Mouse (Mus musculus): Measurements from ENCODE around the gene Hnrnpd. TPM values are rescaled to one million over a fixed set of nuclear protein-coding genes. Genes with fewer than 3 reads are reported as not detected.
A peak's percentile ranks its signal among the peaks of the same experiment; 100 is the strongest.

The Hnrnpd gene
- total RNA-seq (2017): 104 TPM in 2 replicates

DNA sequence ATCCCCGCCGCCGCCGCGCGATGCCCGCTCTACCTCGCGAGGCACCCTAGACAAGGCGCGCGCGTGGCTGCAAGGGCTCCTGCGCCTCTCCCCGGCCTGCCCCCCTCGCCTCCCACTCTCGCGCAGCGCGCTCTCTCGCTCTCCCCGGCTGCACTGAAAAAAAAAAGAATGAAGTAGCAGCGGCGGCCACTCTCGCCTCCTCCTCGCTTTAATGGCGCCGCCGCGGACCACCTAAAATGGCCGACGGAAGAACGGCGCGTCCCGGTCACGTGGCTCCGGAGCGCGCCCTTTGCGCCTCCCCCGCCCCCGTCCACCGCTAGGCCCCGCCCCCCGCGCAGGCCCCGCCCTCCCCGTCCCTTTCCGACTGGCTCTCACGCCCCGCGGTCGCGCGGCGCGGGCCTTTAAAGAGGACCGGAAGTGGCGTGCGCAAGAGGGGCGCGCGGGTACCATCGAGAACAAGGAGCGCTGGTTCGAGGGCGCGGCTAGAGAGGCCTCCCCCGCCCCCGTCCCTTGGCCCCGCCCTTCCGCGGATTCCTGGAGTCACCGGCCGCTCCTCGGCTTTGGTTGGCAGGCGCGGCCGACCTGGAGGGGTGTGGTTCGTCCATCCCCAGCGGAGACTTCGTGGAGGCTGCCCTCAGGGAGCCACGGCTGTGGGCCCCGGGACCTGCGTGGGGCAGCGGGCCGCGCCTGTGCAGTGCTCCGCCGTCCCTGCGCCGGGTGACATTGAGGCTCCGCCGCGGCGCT is at the start of gene Hnrnpd, which contains the start of gene 4930524J08Rik:
Gene Hnrnpd, minus strand, starts transcription at position 240 of the 744 bp plus-strand sequence.
Gene 4930524J08Rik, plus strand, starts transcription at position 363 of the 744 bp plus-strand sequence.
- ATAC-seq (ENCODE audit: extremely low read depth, insufficient number of reproducible peaks, low FRiP score, poor library complexity, severe bottlenecking): peak; percentile 88

DNA sequence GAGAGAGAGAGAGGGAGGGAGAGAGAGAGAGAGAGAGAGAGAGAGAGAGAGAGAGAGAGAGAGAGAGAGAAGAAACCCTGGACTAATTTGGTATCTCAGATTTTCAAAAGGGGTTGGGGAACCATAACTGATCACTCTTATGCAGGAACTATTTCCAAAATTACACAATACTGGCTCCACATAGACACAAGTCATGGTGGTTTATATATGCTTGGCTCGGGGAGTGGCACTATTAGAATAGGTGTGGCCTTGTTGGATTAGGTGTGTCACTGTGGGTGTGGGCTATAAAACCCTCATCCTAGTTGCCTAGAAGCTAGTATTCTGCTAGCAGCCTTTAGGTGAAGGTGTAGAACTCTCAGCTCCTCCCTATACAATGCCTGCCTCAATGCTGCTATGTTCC is 46.1 kb upstream of the Hnrnpd start:
- ATAC-seq (ENCODE audit: extremely low read depth, insufficient number of reproducible peaks, low FRiP score, poor library complexity, severe bottlenecking): no peak

- ATAC-seq (ENCODE audit: extremely low read depth, insufficient number of reproducible peaks, low FRiP score, poor library complexity, severe bottlenecking): no peak
Measured at GRCm38 (mm10) chr5:100024403-100024802, 45.7 kb upstream of the Hnrnpd start.

DNA sequence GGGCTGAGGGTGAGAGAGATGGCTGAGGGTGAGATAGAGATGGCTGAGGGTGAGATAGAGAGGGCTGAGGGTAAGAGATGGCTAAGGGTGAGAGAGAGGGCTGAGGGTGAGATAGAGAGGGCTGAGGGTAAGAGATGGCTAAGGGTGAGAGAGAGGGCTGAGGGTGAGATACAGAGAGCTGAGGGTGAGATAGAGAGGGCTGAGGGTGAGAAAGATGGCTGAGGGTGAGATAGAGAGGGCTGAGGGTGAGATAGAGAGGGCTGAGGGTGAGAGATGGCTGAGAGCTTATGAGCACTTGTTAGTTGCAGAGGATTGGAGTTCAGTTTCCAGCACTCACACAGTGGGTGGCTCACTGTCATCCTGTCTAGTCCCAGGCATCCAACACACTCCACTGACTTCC is 41.4 kb upstream of the Hnrnpd start:
- no peak for ATAC-seq (ENCODE audit: extremely low read depth, insufficient number of reproducible peaks, low FRiP score, poor library complexity, severe bottlenecking)

DNA sequence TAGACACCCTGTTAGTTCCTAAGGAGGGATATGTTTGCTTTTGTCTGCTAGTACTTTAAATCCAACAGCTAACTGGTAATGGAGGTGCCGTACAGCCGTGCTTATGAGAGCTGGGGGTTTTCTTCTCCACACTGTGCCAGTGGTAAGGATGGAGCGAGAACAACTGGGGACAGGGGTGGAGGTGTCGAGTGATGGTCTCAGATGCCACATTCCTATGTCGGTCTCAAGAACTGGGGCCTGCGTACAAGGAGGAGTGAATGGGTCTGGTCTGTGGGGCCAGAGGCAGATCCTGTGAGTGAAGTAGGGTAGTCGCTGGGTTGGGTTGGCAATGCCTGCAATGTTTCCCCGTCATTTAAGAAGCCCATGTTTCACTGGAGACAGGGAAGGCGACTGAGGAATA is 33.9 kb upstream of the Hnrnpd start:
- ATAC-seq (ENCODE audit: extremely low read depth, insufficient number of reproducible peaks, low FRiP score, poor library complexity, severe bottlenecking): no peak

DNA sequence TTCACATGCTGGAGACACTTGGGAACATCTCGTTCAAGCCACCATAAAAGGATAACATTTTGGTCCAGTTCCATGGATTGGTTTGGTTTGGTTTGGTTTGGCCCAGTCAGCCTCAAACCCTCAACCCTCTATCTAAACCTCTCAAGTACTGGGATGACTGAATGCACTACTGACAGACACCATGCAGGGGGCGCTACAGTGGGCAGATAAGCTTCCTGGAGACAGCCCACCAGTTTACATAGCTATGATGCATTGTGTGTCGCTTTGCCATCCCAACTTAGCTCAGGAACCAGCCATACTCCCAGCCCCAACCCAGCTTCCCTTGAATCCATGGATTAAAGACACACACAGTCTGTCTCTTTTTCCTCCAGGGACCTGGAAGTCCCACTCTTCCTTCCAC is 29.7 kb upstream of the Hnrnpd start:
- no peak for ATAC-seq (ENCODE audit: extremely low read depth, insufficient number of reproducible peaks, low FRiP score, poor library complexity, severe bottlenecking)

GRCm38 (mm10) chr5:100007040-100007375 is 28.3 kb upstream of the Hnrnpd start:
- ATAC-seq (ENCODE audit: extremely low read depth, insufficient number of reproducible peaks, low FRiP score, poor library complexity, severe bottlenecking): no peak

DNA sequence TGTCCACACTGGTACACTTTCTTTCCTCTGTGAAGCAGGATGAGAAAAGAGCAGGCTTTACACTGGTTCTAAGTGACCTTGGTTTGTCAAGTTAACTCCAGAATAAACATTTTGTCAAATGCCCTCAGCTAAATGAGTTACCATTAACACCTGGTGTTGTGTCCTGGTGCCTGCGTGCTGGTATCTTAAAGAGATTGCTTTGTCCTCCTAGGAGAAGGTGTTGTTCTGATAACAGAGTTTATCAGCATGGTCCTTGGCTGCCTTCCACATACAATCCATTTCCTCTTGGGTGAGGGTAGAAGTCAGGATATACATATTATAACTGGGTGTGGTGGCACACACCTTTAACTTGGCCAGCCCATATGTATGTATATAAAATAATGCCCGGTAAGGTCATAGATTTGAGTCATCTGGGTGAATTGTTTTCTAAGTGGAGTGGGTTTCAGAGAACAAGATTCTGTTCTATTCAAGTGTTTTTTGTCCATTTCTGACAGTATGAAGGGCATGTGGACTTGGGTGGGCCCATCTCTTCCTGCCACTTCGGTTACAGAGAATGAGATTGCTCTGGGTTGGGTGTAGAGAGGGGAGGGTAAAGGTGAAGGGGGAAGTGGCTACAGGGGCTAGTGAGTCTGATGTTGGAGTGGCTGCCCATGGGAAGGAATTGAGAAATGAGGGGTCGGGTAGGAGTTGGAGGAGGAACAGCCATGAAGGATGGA is 27.7 kb upstream of the Hnrnpd start:
- no peak for ATAC-seq (ENCODE audit: extremely low read depth, insufficient number of reproducible peaks, low FRiP score, poor library complexity, severe bottlenecking)

- no peak for ATAC-seq (ENCODE audit: extremely low read depth, insufficient number of reproducible peaks, low FRiP score, poor library complexity, severe bottlenecking)
Measured at GRCm38 (mm10) chr5:100005896-100006295, 27.2 kb upstream of the Hnrnpd start.

- no peak for ATAC-seq (ENCODE audit: extremely low read depth, insufficient number of reproducible peaks, low FRiP score, poor library complexity, severe bottlenecking)
Measured at GRCm38 (mm10) chr5:100005431-100005830, 26.7 kb upstream of the Hnrnpd start.

DNA sequence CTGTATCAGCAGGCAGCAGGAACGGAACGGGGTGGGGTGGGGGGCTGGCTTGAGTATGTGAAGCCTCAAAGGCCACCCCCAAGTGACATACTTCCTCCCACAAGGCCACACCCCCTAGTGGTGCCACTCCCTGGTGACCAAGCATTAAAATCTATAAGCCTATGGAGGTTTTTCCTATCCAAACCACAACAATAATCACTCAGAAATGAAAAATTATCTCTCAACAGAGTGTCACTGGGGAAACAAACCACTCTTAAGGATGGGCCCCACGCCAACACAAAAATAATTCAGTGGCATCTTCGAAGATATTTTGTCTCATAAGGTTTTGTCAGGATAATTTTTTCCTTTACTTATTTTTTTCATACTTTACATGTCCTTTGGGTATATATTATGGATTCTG is 25.2 kb upstream of the Hnrnpd start:
- no peak for ATAC-seq (ENCODE audit: extremely low read depth, insufficient number of reproducible peaks, low FRiP score, poor library complexity, severe bottlenecking)

GRCm38 (mm10) chr5:100000500-100000899 is 21.8 kb upstream of the Hnrnpd start:
- no peak for ATAC-seq (ENCODE audit: extremely low read depth, insufficient number of reproducible peaks, low FRiP score, poor library complexity, severe bottlenecking)

DNA sequence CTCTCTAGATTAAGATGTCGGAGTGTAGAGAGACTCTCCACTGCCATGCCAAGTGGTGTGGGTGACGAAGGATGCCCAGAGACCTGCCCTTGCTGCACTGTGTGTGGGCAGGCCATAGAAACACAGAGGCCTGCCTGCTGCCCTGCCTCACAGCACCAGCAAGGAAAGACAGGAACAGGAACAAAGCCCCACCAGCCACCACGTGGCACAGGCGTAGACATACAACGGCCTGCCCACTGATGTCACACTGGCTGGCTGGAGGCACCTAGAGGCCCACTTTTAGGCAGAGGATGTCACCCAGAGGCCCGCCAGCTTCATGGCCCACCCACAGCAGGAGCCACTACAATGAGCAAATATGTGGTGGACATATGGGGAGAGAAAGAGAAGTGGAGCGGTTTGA is 21.3 kb upstream of the Hnrnpd start:
- 0 out of 2 replicates have a peak, but pooled peaks have one; percentile 5 for ATAC-seq (ENCODE audit: extremely low read depth, insufficient number of reproducible peaks, low FRiP score, poor library complexity, severe bottlenecking)

DNA sequence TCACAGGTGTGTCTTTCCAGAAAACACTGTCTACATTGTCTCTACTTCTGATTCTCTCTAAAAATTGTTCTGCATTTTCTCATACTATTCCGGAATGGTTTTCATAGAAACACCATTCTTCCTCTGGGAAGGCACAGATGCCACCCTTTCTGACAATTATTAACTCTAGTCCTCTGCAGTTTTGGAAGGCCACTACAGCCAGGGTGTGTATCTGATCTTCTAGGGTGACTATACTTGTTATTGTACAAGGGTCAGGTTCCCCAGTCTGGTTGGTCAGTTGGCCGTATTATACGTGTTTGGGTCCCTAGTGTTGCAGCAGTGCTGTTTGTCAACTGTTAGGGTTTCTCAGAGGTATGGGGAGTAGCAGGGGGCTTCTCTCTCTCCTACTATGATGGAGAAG is 15.9 kb upstream of the Hnrnpd start:
- ATAC-seq (ENCODE audit: extremely low read depth, insufficient number of reproducible peaks, low FRiP score, poor library complexity, severe bottlenecking): no peak

DNA sequence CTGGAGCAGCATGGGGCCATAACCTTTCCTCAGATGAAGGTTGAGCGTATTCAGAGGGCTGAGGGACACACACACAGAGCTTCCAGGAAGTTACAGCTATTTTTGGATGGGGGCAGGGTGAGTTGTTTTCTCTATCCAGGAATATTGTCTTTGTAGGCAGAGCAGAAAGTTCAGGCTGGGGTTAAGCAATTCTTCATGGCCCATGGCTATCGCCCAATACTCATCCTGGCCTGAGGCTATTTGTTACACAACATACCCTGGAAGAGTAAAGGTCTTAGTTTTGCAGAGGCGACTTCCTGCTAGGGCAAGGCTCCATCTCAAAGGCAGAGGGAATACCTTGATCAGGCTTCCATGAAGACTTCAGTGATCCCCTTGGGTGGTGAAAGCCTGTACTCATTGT is 15.4 kb upstream of the Hnrnpd start:
- no peak for ATAC-seq (ENCODE audit: extremely low read depth, insufficient number of reproducible peaks, low FRiP score, poor library complexity, severe bottlenecking)

DNA sequence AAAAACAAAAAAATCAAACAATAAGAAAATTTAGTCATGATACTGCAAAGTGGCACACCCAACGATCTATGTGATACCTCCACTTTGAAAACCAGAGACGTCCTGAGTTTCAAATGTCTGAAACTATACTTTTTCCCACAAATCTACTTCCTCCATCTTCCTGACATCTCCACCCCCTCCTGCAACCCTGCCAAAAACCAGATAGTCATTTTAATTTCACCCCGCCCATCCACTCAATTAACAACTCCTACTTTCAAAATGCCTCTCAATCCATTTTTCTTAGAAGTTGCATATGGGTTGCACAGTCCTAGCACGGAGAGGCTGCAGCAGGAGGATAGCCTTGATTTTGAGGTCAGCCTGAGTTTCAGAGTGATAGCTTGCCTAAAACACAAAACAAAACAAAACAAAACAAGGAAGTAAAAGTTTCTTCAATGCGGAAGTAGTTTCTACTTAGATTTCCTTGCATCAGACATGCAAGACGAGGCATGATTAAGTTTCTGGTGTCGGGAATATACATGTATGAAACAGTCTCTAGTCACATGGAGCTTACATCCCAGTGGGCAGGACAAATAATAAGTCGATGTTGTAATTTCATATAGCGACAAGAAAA is 4.8 kb upstream of the Hnrnpd start:
- ATAC-seq (ENCODE audit: extremely low read depth, insufficient number of reproducible peaks, low FRiP score, poor library complexity, severe bottlenecking): peak; percentile 17; the same call in 1 of the 2 replicates

DNA sequence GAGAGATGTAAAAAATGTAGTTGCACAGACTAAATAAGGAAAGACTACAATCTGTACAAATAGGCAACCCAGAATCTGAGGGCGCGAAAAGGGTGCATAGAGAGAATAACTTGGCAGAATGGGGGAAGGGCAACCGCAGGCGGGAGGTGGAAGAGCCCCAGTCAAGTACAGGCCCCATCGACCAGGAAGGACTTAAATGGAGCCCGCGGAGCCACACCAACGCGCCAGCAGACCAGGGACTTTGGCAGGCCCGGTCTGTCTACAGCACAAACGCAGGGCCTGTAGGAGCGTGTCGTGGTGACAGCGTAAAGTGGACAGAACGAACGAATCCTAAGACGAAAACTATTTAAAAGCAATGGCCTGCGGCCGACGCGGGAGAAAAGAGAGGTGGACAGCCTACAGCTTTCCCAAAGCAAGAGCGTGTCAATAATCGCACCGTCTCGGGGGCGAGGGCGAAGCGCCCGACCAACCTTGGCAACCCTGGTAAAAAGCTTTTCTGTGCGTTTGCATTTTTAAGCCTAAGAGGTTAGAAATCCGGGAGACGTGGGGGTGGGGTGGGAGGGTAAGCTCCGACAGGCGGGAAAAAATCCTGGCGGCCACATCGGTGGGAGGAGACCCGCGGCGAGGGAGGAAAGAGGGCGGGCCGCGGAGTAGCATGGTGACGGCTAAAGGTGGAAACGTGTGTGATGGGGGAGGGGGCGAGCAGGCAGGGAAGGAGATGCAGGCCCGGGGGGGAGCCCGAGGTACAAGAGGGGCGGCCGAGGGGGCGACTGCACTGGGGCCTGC is 1.0 kb downstream of the Hnrnpd start:
- no peak; the same call in 1 of the 2 replicates for ATAC-seq (ENCODE audit: extremely low read depth, insufficient number of reproducible peaks, low FRiP score, poor library complexity, severe bottlenecking)

DNA sequence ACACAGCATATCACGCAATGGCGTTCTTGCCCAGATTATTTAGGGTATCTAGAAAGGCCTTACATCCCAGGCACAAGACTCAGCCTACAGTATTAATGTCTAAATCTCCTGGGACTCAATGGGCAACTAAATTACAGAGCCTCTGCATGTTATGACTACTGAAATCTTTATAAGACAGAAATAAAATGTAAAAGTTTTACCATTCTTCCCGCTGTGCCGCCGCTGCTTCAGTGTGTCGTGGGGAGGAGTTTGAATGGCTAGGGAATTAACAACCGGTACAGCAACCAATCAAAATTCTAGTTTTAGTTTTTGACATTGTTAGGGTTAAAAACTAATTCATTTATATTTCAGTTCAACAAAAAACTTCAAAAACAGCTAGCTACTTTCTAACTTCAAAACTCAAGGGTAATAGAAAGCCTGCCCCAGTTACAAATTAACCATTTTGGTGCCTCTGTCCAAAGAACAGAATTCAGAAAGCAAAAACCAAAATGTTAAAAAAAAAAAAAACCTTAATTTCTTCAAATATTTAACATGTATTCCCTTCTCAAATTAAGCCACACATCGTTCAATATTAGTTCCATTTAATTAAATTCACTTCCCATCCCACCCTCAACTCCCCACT is 2.3 kb downstream of the Hnrnpd start:
- no peak for ATAC-seq (ENCODE audit: extremely low read depth, insufficient number of reproducible peaks, low FRiP score, poor library complexity, severe bottlenecking)

GRCm38 (mm10) chr5:99975776-99976175 is 3.0 kb downstream of the Hnrnpd start:
- ATAC-seq (ENCODE audit: extremely low read depth, insufficient number of reproducible peaks, low FRiP score, poor library complexity, severe bottlenecking): no peak
